Mouse (Mus musculus): ENCODE measurements around the gene Kcnip1. TPM values are rescaled to one million over a fixed set of nuclear protein-coding genes. Genes with fewer than 3 reads are reported as not detected.

The Kcnip1 gene
- total and polyA plus RNA-seq, 2 experiments from 2014 or later, result 0.05 TPM; not detected in 1

GRCm38 (mm10) chr11:33946501-33946900 is 46.5 kb downstream of the Kcnip1 start:
- Histone ChIP-seq H3K27ac (ENCODE audit: low read depth) (no peak overlapping the region), H3K4me1 (ENCODE audit: control insufficient read depth, insufficient read depth) (no peaks in the 10 kb centered on the region), H3K4me2 (ENCODE audit: low read depth, low read length) (no peak overlapping the region), H3K4me3 (ENCODE audit: low read depth, low read length) (no peak overlapping the region), H3K9me3 (replicated peaks; ENCODE audit: control insufficient read depth, low read length) (no peaks in the 10 kb centered on the region), H3K27me3 (ENCODE audit: control insufficient read depth, insufficient read depth, low read length) (no peaks in the 10 kb centered on the region), H3K9ac (replicated peaks; ENCODE audit: low read depth, low read length) (no peak overlapping the region), H3K36me3 (replicated peaks; ENCODE audit: control insufficient read depth, insufficient read depth, low read length) (no peaks in the 10 kb centered on the region)
- TF ChIP-seq CTCF (IDR thresholded peaks at IDR 0.05; ENCODE audit: low read depth) (no peak), EP300 (IDR thresholded peaks at IDR 0.05; ENCODE audit: low read depth) (no peak)
- DNase-seq (ENCODE audit: low spot score), result no peak
- ATAC-seq (ENCODE audit: insufficient read depth, low read depth), result no peak
- 44% methylated on average over 4 of the region's 4 CpGs for WGBS

DNA sequence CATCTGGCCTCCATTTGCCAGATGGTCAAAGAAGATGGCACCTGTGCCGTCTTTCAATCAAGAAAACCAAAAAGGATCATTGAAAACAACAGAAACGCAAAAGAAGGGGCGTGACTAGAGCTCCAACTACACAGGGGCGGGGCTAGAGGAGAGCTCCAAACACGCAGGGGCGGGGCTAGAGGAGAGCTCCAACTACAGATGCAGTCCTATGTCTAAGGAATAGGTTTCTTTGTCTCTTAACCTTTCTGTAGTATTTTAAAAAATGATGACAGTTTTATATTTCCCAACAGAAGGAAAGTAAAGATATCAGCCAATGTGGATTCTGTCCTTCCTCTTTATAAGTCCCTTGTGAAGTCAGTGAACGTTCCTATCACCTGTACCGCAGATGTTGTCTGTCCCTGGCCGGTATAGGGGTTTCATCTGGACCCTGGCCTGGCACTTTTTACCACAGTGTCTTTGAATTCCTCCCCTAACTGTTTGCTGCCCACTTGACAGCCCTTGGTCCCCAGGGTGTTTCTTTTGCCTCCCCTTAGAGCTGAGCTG is 48.1 kb downstream of the Kcnip1 start:
- no peak for ATAC-seq (ENCODE audit: insufficient read depth, low read depth)
- Histone ChIP-seq H3K27me3 (ENCODE audit: control insufficient read depth, insufficient read depth, low read length) (no peaks in the 10 kb centered on the region), H3K9me3 (replicated peaks; ENCODE audit: control insufficient read depth, low read length) (no peaks in the 10 kb centered on the region), H3K9ac (replicated peaks; ENCODE audit: low read depth, low read length) (no peak overlapping the region), H3K27ac (ENCODE audit: low read depth) (no peak overlapping the region), H3K36me3 (replicated peaks; ENCODE audit: control insufficient read depth, insufficient read depth, low read length) (no peaks in the 10 kb centered on the region), H3K4me1 (ENCODE audit: control insufficient read depth, insufficient read depth) (no peaks in the 10 kb centered on the region), H3K4me2 (ENCODE audit: low read depth, low read length) (no peak overlapping the region), H3K4me3 (ENCODE audit: low read depth, low read length) (no peak overlapping the region)
- DNase-seq (ENCODE audit: low spot score), result no peak
- TF ChIP-seq CTCF (IDR thresholded peaks at IDR 0.05; ENCODE audit: low read depth) (no peak), EP300 (IDR thresholded peaks at IDR 0.05; ENCODE audit: low read depth) (no peak)
- WGBS, result 78% methylated on average over 9 of the region's 9 CpGs

DNA sequence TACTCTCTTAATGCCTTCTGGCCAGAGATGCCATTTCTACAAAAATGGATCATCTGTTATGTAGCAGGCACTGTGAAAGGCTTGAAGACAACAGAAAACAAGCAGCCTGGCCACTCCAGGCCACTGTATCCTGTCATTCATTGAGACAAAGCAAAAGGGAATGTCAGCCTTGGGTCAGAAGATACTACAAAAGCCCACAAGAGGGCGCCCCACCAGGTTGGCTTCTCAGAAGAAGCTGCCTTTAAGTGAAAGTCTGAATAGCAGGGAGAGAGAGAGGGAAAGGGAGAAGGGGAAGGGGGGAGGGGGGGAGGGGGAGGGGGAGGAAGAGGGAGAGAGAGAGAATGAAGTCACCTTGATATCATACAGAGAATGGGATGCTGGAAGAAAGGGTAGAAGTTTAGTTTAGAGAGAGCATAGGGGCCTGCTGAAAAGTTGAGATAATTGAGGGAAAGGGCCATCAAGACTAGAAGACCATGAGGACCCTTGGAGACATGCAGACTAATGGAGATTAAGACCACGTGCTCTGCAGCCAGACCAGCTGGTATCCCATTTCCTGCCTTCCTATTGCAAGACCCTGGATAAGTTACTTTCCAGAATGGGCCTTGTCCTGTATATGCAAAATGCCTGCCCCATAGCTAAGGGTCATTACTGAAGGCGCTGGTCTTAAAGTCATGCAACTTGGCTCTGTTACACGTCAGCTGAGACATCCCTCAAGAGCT is 48.7 kb downstream of the Kcnip1 start:
- Histone ChIP-seq H3K4me2 (ENCODE audit: low read depth, low read length) (no peak overlapping the region), H3K4me1 (ENCODE audit: control insufficient read depth, insufficient read depth) (no peaks in the 10 kb centered on the region), H3K9ac (replicated peaks; ENCODE audit: low read depth, low read length) (no peak overlapping the region), H3K36me3 (replicated peaks; ENCODE audit: control insufficient read depth, insufficient read depth, low read length) (no peaks in the 10 kb centered on the region), H3K9me3 (replicated peaks; ENCODE audit: control insufficient read depth, low read length) (no peaks in the 10 kb centered on the region), H3K27ac (ENCODE audit: low read depth) (no peak overlapping the region), H3K27me3 (ENCODE audit: control insufficient read depth, insufficient read depth, low read length) (no peaks in the 10 kb centered on the region), H3K4me3 (ENCODE audit: low read depth, low read length) (no peak overlapping the region)
- DNase-seq (ENCODE audit: low spot score), result no peak
- no peak for ATAC-seq (ENCODE audit: insufficient read depth, low read depth)
- TF ChIP-seq EP300 (IDR thresholded peaks at IDR 0.05; ENCODE audit: low read depth) (no peak), CTCF (IDR thresholded peaks at IDR 0.05; ENCODE audit: low read depth) (peak; percentile 13; the same call in 1 of the 2 replicates)
- WGBS, result 51% methylated on average over 4 of the region's 4 CpGs

GRCm38 (mm10) chr11:33943565-33943964 is 49.4 kb downstream of the Kcnip1 start:
- TF ChIP-seq EP300 (IDR thresholded peaks at IDR 0.05; ENCODE audit: low read depth) (no peak), CTCF (IDR thresholded peaks at IDR 0.05; ENCODE audit: low read depth) (no peak)
- 58% methylated on average over 1 of the region's 1 CpGs for WGBS
- Histone ChIP-seq H3K27me3 (ENCODE audit: control insufficient read depth, insufficient read depth, low read length) (no peaks in the 10 kb centered on the region), H3K9me3 (replicated peaks; ENCODE audit: control insufficient read depth, low read length) (no peaks in the 10 kb centered on the region), H3K4me2 (ENCODE audit: low read depth, low read length) (no peak overlapping the region), H3K36me3 (replicated peaks; ENCODE audit: control insufficient read depth, insufficient read depth, low read length) (no peaks in the 10 kb centered on the region), H3K4me3 (ENCODE audit: low read depth, low read length) (no peak overlapping the region), H3K27ac (ENCODE audit: low read depth) (no peak overlapping the region), H3K4me1 (ENCODE audit: control insufficient read depth, insufficient read depth) (no peaks in the 10 kb centered on the region), H3K9ac (replicated peaks; ENCODE audit: low read depth, low read length) (no peak overlapping the region)
- no peak for DNase-seq (ENCODE audit: low spot score)
- no peak for ATAC-seq (ENCODE audit: insufficient read depth, low read depth)

DNA sequence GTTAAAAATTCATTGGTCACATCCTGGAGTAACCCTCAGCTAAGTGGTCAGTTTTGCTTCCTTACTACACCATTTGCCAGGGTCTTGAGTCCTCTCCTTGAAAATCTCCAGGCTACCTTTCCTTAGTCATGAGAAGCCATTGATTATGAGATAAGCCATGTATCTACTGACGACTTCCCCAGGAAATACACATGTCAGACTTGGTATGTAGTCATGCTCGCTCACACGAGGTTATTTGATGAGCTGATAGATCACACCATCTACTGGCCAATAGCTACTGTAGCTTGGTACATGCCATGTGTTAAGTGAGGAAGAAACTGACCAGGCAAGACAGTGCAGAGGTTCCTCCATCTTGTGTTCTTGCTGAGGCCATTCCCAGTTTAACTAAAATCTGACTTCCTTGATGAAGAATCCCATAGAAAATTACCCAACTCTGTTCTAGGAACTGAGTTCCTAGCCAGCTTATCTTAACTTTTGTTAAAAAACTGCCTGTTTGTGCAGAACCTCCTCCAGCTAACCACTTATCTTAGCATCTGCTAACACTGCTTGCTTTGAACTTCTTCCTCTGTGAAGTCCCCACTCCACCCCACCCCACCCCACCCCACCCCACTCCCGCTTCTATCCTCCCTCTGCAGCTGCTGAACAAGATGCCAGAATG is 53.4 kb downstream of the Kcnip1 start:
- DNase-seq (ENCODE audit: low spot score) (no peak), ATAC-seq (ENCODE audit: insufficient read depth, low read depth) (no peak)
- Histone ChIP-seq H3K9me3 (replicated peaks; ENCODE audit: control insufficient read depth, low read length) (no peaks in the 10 kb centered on the region), H3K9ac (replicated peaks; ENCODE audit: low read depth, low read length) (no peak overlapping the region), H3K4me2 (ENCODE audit: low read depth, low read length) (no peak overlapping the region), H3K36me3 (replicated peaks; ENCODE audit: control insufficient read depth, insufficient read depth, low read length) (no peaks in the 10 kb centered on the region), H3K27ac (ENCODE audit: low read depth) (no peak overlapping the region; the same call in 1 of the 2 replicates), H3K4me3 (ENCODE audit: low read depth, low read length) (no peak overlapping the region), H3K4me1 (ENCODE audit: control insufficient read depth, insufficient read depth) (no peaks in the 10 kb centered on the region), H3K27me3 (ENCODE audit: control insufficient read depth, insufficient read depth, low read length) (no peaks in the 10 kb centered on the region)
- WGBS, result 52% methylated on average over 4 of the region's 4 CpGs
- TF ChIP-seq CTCF (IDR thresholded peaks at IDR 0.05; ENCODE audit: low read depth) (no peak), EP300 (IDR thresholded peaks at IDR 0.05; ENCODE audit: low read depth) (no peak)
